Mouse (Mus musculus) brain, embryonic 14.5 days (tissue): Measurements from ENCODE around the gene Gm10840. TPM values are rescaled to one million over a fixed set of nuclear protein-coding genes. Genes with fewer than 3 reads are reported as not detected.
A peak's percentile ranks its signal among the peaks of the same experiment; 100 is the strongest.
"Not testable (repeated sequence)": the region's sequence is repeated elsewhere in the genome, so short reads cannot be mapped to it uniquely, and the experiment has no call there.

Experiments
- DNase-seq: peaks from one replicate; pipeline ENCODE4 v3.0.0-alpha.2; 2011; ENCODE audit warnings: low read depth
- CTCF ChIP-seq: fragments of 200-500 bp; IDR thresholded peaks from 2 replicates; pipeline ENCODE4 v1.5.1; 2012; ENCODE audit warnings: inconsistent platforms, mild to moderate bottlenecking, moderate library complexity, borderline replicate concordance; ENCODE audit not compliant: insufficient read depth, insufficient read length; ENCODE audit errors: extremely low read depth
- POLR2A ChIP-seq: fragments of 200-500 bp; IDR thresholded peaks from 2 replicates; pipeline ENCODE4 v1.6.1; 2012; ENCODE audit warnings: mild to moderate bottlenecking, inconsistent platforms, borderline replicate concordance; ENCODE audit not compliant: poor library complexity, insufficient read depth, insufficient read length, severe bottlenecking; ENCODE audit errors: extremely low read depth
- polyA plus RNA-seq: library from polyadenylated mRNA; depleted of rRNA; stranded (reverse); fragments of >200 nt; gene quantifications from 2 replicates; pipeline ENCODE4 v1.2.3, GENCODE M21; 2012; rRNA removed

The Gm10840 gene
- 0.77 TPM in 1 of 2 replicates, not detected in the other for polyA plus RNA-seq

DNA sequence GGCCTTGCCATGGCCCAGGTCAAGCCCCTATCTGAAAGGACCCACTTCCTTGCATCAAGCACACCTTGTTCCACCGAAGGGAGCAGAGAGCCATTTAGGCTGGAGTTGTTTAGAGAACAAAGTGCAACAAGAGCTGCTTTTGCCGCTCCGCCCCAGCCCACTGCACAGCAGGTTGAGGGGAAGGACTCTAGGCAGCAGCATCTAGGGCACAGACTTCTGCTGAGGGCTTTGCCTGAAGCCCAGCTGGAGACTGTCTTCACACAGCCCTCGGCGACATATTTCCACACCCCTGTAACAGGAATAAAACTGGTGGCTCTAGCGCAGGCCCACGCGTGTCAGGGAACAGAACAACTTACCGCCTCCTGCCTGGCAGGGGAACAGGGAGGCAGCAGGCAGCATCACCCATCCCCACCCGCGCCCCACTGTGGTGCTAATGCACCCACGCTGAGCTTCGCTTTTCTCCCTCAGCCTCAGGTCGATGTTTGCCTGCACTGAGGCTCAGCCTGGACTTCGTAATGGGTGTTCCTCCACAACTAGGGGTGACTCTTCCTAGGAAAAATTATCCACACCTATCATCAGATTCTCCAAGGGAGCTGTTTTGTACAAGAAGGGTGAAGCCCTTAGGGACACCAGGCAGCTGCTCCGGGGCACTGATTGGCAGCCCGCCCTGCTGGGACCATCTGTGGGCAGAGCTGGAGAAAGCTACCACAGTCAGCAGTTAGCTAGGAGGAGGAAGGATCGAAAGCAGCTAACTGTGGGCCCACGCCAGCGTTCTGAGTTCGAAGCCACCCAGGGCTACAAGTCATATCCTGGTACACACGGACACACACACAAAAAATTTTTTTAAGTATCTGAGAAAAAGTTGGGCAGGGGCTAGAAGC lies at the start of gene Gm10840, which contains the start of gene Limd2:
Gm10840 (plus strand) TSS at position 10 of the 881 bp plus-strand sequence.
Limd2 (minus strand) TSS at position 20 of the 881 bp plus-strand sequence.
- TF ChIP-seq POLR2A (no peak), CTCF (no peak)
- DNase-seq, result peak; percentile 79

DNA sequence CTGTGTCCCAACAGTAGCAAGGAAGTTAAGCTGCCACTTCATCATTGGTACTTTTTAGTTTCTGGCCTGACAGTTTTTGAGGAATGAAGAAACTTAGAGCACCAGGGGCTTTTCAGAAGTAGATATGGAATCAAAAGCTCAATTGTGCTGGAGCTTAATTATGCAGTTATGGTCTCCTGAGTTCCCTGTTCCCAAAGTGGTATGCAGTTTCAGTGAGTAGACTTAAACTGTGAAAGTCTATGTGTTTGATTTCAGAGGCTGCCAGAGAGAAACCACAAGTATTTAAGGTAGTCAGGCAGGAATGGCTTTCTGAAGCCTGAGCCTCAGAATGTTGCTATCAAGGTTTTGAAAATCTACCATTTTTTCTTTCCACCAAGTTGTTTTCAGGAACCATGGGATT lies 49.0 kb upstream of the Gm10840 start:
- TF ChIP-seq POLR2A (no peak), CTCF (no peak)
- no peak for DNase-seq

DNA sequence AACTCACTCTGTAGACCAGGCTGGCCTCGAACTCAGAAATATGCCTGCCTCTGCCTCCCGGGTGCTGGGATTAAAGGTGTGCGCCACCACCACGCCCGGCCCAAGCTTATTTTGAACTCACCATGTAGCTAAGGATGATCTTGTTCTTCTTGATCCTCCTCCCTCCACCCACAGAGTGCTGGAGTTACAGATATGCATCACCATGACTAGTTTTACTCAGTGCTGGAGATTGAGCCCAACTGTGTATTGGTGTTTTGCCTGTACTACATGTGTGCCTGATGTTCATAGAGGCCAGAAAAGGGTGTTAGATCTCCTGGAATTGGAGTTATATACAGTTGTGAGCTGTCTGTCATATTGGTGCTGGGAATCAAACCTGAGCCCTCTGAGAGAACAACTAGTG lies 38.4 kb upstream of the Gm10840 start:
- DNase-seq, result no peak
- no peak for TF ChIP-seq CTCF
- TF ChIP-seq POLR2A, result no peak

DNA sequence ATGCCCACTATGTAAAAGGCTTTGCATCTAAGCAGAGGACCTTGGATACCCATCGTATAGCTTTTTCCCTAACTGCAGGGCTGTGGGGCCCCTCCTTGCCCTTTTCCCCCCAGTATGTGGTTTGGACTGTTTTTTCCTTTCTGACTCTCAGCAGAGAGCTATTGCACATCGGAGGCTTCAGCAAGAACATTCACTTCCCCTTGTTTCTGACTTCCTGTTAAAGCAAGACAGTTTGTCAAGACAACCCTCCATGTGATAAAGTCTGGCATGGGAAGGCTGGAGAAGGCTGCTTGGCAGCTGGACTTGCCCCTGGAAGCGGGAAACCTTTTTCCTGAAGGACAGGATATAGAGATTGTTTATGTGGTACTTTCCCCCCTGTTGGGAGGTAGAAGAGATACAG lies 37.9 kb upstream of the Gm10840 start:
- DNase-seq, result no peak
- no peak for TF ChIP-seq POLR2A

DNA sequence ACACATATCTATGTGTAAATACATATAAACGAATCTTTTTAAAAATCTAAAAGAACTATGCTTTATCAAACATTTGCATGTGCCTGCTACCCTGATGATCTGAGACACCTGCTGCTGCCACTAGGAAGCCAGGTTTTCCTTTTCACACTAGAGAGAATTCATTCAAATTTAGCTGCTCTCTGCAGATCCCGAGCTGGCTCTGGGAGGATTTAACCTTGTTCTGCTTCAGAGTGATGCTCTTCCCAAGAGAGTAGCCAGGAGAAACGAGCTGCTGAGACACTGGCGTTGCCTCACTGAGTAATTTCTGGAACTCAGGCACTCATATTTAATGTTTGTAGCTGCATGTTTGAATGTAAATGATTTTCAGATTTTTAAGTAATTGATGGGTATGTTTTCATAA lies 35.9 kb upstream of the Gm10840 start:
- DNase-seq, result no peak
- TF ChIP-seq CTCF, result no peak
- TF ChIP-seq POLR2A, result no peak

DNA sequence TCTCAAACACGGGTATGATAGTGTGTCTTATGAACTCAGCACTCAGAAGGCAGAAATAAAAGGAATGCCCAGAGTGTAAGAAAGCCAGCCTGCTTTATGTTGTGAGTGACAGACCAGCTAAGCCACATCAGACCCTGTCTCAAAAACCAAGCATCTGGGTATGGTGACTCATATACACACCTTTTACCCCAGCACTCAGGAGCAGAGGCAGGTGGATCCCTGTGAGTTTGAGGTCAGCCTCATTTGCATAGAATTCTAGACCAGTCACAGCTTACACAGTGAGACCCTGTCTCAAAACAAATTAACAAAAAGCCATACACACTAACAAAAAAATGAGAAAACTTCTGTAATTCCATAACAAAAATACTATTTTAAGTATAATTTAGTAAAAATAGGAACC lies 34.8 kb upstream of the Gm10840 start:
- TF ChIP-seq CTCF, result no peak
- no peak for TF ChIP-seq POLR2A
- DNase-seq, result no peak

DNA sequence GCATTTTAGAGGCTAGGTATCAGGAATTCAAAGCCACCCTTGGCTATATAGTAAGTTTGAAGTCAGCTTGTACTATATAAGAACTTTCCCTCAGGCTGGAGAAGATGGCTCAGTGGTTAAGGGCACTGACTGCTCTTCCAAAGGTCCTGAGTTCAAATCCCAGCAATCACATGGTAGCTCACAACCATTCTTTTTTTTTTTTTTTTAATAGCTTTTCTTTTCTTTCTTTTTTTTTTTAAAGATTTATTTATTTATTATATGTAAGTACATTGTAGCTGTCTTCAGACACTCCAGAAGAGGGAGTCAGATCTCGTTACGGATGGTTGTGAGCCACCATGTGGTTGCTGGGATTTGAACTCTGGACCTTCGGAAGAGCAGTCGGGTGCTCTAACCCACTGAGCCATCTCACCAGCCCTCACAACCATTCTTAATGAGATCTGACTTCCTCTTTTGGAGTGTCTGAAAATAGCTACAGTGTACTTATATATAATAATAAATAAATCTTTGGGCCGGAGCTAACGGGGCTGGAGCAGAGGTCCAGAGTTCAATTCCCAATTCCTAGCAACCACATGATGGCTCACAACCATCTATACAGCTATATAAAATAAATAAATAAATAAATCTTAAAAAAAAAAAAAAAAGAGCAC lies 33.8 kb upstream of the Gm10840 start:
- DNase-seq, result not testable (repeated sequence)

DNA sequence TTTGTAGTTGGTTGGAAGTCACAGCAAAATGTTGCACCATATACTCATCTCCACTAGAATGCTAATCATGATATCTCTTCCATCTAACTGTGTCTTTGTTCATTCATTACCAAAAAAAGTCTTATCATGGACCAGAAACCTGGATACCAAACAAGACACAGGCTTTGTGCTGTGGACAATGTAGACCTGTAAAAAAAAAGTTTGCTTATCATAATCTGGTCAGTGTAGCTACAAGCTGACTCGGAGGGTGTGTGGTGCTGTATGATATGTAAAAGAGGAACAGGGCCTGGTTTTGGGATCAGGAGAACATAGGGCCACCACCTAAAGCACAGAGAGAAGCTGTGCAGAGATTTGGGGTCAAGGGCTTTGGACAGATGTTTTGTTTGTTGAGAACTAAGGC lies 31.2 kb upstream of the Gm10840 start:
- no peak for TF ChIP-seq POLR2A
- no peak for TF ChIP-seq CTCF
- DNase-seq, result no peak

DNA sequence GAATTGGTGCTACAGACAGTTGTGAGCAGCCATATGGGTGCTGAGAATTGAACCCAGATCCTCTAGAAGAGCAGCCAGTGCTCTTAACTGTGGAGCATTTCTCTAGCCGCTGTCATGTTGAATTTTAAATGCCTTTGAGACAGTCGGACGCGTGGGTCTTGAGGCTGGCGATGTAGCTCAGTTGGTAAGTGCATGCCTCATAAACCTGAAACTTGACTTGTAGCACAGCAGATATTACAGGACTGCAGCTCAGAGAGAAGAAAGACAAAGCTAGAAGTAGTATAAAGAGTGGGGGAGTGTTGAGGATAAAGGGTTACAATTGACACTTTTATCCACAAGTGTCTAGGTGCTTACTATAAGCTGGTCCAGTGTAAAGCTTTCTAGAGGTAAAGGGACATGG lies 28.1 kb upstream of the Gm10840 start:
- no peak for DNase-seq
- TF ChIP-seq CTCF (no peak), POLR2A (no peak)

DNA sequence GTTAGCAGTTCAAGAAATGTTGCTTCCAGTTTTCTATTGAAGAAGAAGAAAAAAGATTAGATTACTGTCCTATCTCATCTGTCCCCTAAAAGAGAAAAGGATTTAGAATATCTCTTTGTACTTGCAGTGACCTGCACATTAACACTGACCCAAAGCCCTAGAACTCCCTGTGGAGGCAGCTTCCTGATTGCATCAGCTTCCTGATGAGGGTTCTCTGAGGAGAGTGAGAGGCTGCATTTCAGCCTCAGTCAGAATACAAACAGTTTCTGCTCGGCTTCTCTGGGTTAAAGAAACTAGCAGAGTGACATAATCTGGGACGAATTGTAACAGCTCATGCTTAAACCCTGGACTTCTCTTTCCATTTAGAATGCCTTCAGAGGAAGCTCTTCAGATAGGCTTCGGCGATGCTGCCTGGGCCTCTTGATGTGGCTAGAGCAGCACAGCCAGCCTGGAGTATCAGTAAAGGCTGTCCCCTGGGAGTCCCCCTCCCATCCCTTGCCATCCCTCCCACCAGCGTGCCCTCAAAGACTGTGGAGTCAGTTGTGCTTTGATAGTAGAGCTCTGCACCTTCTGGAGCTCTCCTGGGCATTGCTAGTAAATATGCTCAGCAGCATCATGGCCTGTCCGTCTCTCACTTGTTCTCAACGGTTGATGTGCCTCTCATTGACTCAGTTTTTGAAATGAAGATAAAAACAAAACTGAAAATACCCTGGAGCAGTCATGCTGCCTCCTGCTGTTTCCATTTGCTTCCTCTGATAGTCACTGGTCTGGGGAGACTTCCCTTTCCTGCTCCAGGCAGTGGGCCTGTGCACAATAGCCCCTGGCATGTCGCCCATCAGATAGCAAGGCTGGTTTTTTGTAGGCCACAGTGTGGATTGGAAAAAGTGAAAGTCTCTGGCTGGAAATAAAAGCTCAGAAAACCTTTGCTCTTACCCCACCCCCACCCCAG lies 25.8 kb upstream of the Gm10840 start:
- DNase-seq, result peak; percentile 68
- TF ChIP-seq POLR2A (no peak), CTCF (no peak)

DNA sequence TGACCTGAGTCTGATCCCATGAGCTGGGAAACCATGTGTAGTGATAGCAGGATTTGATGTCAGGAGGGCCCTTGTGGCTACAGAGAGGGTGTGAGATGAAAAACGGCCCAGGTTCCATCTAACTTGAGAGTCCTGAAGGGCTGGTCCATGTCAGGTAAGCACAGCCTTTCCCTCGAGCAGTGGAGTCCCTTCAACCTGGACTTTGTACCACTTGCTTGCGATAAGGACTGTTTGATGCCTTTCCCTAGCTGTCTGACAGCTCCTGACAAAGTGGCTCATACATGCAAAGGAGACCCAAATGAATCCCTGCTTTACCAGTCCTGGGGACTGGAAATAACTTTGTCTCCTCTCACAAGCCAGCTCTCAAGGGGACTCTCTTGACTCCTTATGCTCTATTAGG lies 9.4 kb upstream of the Gm10840 start:
- DNase-seq, result no peak
- no peak for TF ChIP-seq POLR2A
- no peak for TF ChIP-seq CTCF

DNA sequence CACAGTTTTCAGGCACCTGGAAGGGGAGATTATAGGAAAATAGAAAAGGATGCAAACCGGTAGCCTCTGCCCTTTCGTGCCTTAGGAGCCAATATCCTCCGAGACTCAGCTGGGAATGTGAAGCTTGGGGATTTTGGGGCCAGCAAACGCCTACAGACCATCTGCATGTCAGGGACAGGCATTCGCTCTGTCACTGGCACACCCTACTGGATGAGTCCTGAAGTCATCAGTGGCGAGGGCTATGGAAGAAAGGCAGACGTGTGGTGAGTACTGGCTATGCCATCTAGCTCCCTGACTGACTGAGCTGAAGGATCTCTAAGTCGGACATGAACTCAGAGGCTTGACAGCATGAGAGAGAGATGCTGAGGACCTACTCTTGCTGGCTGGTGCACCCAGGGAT lies 8.5 kb upstream of the Gm10840 start:
- TF ChIP-seq CTCF (no peak), POLR2A (no peak)
- DNase-seq, result no peak

DNA sequence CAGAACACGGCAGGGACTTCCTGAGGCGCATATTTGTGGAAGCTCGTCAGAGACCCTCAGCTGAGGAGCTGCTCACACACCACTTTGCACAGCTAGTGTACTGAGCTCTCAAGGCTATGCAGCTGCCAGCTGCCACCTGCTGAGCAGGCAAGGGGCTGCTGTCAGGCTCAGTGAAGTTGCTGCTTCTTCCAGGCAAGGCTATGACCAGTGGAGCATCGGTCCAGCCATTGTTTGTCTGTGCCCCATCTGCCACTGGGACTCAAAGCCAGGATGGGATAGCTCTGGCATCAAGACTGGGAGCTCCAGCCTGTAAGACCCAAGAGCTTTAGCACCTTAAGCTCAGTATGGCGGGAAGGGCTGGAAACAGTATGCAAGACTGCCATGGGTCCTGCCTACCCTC lies 6.6 kb upstream of the Gm10840 start:
- peak; percentile 17 for DNase-seq
- TF ChIP-seq CTCF (no peak), POLR2A (no peak)
